Mouse (Mus musculus) layer of hippocampus, adult 8-10 months (tissue): Measurements from ENCODE around the gene Lrwd1. TPM values are rescaled to one million over a fixed set of nuclear protein-coding genes. Genes with fewer than 3 reads are reported as not detected.

Experiments
- DNase-seq, 2 experiments: peaks; one replicate each; pipeline ENCODE4 v3.0.0; 2022; ENCODE audit warnings: low spot score in 2 of 2
- microRNA-seq, 2 experiments: library from miRNA; unstranded; fragments of <30 nt; microRNA quantifications; one replicate each; pipeline ENCODE4 v1.2.0; 2022
- total RNA-seq, 4 experiments: library from RNA; stranded (reverse); gene quantifications; 2 replicates each; pipeline ENCODE4 v1.2.4; 2022

Gene Lrwd1
- total RNA-seq, 4 experiments from 2014 or later: 12.4 to 17.7 (median 16.1) TPM

DNA sequence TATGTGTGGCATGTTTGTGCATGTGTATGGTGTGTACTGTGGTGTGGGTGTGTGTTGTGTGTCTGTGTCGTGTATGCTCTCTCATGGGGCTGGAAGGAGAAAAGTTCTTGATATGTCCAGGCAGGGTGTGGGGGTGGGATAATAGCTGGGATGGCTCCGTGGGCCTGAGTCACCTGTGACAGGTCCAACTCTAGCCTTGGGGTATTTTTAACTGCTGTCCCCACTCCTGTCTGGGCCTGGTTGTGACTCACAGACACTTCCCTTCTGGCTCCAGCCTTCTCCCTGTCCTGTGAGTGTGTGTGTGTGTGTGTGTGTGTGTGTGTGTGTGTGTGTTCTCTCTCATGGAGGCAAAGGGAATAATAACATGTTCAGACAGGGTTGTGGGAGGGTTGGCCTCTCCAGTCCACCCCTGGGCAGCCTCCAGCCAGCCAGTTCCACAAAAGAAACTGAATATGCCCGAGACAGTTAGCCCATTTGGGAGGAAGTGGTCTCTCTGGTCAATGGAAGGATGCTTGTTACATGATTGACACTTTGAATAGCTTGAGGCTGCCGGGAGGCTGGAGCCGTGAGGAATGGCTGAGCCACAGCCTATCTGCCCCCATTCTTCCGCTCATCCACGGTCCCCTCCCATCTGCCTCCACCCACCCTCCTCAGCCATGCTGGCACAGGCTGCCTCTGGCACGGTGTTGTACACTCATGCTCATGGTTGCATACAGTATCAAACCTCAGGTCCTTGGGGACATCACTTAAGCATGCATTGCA lies 41.4 kb downstream of the Lrwd1 start:
- no peak for DNase-seq

GRCm38 (mm10) chr5:136091927-136092326 lies 43.9 kb downstream of the Lrwd1 start:
- no peak for DNase-seq

- DNase-seq: no peak
Observed at GRCm38 (mm10) chr5:136088821-136089575, 46.9 kb downstream of the Lrwd1 start.

- no peak for DNase-seq
Observed at GRCm38 (mm10) chr5:136086290-136086689, 49.6 kb downstream of the Lrwd1 start.

DNA sequence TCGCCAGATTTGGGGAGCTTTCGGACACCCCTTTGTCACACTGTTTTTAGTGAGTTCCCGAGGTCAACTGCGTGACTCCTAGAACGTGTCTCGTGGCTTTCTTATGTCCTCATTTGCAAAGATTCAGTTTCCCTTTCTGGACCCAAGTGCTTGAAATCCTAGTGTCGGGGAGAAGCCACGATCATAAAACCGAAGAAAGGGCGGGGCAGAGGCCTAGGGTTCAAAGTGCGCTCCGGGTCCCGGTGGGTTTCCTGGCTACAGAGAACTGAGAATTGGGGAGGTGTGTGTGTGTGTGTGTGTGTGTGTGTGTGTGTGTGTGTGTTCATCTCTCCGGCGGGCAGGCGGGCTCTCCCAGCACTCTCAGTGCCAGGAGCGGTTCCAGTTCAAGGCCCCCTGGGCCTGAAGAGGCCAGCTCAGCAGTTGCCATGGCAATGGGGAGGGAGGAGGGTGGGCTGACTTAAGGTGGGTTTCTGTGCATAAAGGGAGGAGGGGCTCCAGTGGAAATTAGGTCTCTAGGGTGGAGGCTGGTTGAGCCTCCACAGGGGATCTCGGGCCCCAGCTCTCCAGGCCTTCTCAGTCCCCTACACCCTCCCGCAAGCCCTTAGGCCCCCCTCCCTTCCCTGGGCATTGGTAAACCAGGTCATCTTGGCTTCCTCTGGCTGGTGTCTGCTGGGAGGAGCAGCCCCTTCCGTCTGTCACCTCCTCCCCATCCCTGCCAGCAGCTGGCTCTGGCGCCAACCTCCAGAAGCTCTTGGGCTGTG lies 50.8 kb downstream of the Lrwd1 start:
- DNase-seq: no peak

- no peak for DNase-seq
Observed at GRCm38 (mm10) chr5:136084144-136084881, 51.6 kb downstream of the Lrwd1 start.

DNA sequence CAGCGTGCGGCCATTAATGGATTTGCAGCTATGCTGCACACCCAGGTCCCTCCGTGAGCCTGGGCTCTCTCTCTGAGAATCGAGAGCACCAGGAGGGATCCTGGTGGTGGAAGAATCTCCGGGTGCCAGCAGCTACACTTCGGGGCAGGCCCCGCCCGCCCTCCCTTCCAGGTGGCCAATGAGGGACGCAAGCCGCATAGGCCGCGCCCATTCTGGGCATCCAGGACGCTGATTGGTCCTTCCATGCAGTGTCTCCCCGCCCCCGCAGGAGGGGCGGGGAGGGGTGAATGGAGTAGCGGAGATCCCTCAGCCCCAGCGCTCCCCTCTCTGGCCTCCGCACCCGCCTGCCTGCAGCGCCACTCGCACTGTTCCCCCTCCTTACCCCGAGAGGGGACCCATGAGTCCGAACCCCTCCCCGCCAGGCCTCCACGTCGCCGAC lies 52.2 kb downstream of the Lrwd1 start, which contains the start of gene Rasa4:
TSS of gene Rasa4 (plus strand) at position 248 of the 439 bp plus-strand sequence.
- DNase-seq: peak; percentile 87 to 90

- DNase-seq: no peak
Observed at GRCm38 (mm10) chr5:136082345-136082744, 53.5 kb downstream of the Lrwd1 start.

GRCm38 (mm10) chr5:136078136-136078535 lies 57.7 kb downstream of the Lrwd1 start:
- DNase-seq: no peak

DNA sequence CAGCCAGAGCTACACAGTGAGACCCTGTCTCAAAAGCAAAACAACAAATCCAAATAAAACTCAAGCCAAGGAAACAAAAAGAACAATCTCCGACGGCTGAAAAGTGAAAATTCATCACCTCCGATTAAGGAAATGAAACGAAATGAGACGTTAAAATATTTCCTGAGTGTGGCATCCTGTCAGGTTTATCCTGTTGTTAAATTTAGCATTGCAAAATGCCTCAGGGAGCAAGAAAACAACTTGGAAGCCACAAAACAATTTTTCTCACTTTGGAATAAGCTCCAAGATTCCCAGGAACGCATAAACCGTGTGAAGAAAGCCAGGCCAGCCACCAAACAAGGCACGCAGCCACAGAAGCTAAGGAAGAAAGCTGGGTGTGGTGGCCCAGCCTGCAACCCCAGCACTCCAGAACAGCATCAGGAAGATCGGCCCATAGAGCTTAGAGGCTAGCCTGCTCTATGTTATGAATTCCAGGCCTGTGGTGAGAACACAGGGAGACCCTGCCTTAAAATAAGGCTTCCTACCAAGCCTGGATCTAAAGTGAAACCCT lies 58.8 kb downstream of the Lrwd1 start:
- DNase-seq: no peak

DNA sequence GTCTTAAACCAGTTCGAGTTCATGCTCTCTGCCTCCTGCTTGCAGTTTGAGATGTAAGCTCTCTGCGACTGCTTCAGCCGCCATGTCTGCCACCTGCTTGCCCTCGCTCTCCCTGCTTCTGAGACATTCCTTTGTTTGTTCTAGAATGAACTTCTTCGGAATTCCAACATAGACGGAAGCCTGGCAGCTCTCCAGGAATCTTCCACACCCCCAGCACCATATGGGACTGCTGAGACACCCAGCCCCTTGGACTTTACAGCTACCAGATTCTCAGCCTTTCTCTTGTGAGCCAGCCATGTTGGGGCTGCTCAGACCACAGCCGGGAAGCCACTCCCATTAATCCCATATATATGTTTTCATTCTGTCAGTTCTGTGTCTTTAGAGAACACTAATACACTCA lies 59.6 kb downstream of the Lrwd1 start:
- no peak for DNase-seq

DNA sequence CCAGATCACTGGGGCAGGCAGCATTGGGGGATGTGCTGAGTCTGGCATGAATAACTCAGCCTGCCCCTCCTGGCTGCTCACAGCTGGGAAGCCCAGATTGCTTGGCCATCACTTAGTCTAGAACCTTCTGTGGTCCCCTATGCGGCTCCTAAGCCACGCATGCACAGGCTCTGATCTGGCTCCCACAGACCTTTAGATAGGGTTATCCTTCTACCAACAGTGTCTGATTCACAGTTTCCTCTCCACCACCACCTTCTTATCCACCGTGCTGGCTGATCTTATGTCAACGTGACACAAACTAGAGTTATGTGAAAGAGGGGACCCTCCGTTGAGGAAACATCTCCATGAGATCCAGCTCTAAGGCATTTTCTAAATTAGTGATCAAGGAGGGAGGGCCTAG lies 60.8 kb downstream of the Lrwd1 start:
- DNase-seq: no peak

GRCm38 (mm10) chr5:136073526-136073925 lies 62.3 kb downstream of the Lrwd1 start:
- no peak for DNase-seq

DNA sequence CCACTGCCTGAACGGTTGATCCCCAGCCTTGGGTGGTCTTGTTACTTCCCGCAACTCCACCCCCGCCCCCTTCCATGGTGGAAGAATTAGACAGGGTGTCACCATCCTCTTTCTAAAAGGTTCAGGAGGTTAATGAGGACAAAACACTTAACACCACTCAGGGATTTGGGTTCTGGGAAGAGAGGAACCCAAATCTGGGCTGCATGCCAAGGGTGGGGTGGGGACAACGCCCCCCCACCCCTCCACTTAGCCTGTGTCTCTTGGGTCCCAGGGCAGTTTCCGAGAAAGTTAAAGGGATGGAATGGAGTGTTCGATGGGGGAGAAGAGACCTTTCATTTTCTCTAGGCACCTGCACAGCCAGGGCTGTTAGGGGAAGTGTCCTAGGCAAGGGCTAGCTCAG lies 62.8 kb downstream of the Lrwd1 start:
- no peak for DNase-seq

Small RNAs within 50 kb of the gene (microRNA-seq; reads per million reads assigned to microRNA genes)
- gene Mir7035: 0 to 1.3 reads per million in 2 experiments

Other genes starting within 250 kb of the Lrwd1 start
- gene Hspb1, start 248.2 kb downstream of the Lrwd1 start, total RNA-seq: 10 to 100 TPM; 17.8 to 30.2 (median 23.0) TPM
- gene Ywhag, start 201.5 kb downstream of the Lrwd1 start, total RNA-seq: 1,000 to 10,000 TPM; 1,040 to 1,170 (median 1,116) TPM
- gene Ssc4d, start 161.5 kb downstream of the Lrwd1 start, total RNA-seq: 1 to 10 TPM in 2 of 4 experiments, under 1 TPM in 2; 0.76 to 1.7 (median 0.99) TPM
- not detected for gene Zp3, start 156.0 kb downstream of the Lrwd1 start, total RNA-seq
- 10 to 100 TPM in 2 of 4 experiments, 1 to 10 TPM in 2; 8.3 to 11.1 (median 9.8) TPM for gene Dtx2, start 141.3 kb downstream of the Lrwd1 start, total RNA-seq
- not detected for gene Upk3b, start 97.6 kb downstream of the Lrwd1 start, total RNA-seq
- under 1 TPM in 2 of 4 experiments, not detected in 2; 0.43 to 0.63 TPM for gene Upk3bl, start 81.6 kb downstream of the Lrwd1 start, total RNA-seq
- gene Rasa4, start 52.2 kb downstream of the Lrwd1 start, total RNA-seq: 10 to 100 TPM in 1 of 4 experiments, 1 to 10 TPM in 3; 3.9 to 11.5 (median 7.7) TPM
- gene Polr2j, start 19.4 kb downstream of the Lrwd1 start, total RNA-seq: 10 to 100 TPM; 63.7 to 80.3 (median 70.5) TPM
- 10 to 100 TPM in 1 of 4 experiments, 1 to 10 TPM in 3; 8.7 to 10.8 (median 9.6) TPM for gene Alkbh4, start 72 bp upstream of the Lrwd1 start, total RNA-seq
- 100 to 1,000 TPM; 106 to 122 (median 118) TPM for gene Orai2, start 34.6 kb upstream of the Lrwd1 start, total RNA-seq
- 10 to 100 TPM; 28.7 to 36.2 (median 31.5) TPM for gene Prkrip1, start 62.9 kb upstream of the Lrwd1 start, total RNA-seq
- gene Sh2b2, start 110.5 kb upstream of the Lrwd1 start, total RNA-seq: 1 to 10 TPM; 5.6 to 9.4 (median 7.0) TPM